Mouse (Mus musculus) urinary bladder, postnatal 25 days (tissue): ENCODE measurements around the gene Gm13084.
"Not testable (repeated sequence)": the region's sequence is repeated elsewhere in the genome, so short reads cannot be mapped to it uniquely, and the experiment has no call there.

ENCODE experiments used
- DNase-seq: peaks from one replicate; pipeline ENCODE4 v3.0.0; 2022; ENCODE audit warnings: low spot score

Gene Gm13084

DNA sequence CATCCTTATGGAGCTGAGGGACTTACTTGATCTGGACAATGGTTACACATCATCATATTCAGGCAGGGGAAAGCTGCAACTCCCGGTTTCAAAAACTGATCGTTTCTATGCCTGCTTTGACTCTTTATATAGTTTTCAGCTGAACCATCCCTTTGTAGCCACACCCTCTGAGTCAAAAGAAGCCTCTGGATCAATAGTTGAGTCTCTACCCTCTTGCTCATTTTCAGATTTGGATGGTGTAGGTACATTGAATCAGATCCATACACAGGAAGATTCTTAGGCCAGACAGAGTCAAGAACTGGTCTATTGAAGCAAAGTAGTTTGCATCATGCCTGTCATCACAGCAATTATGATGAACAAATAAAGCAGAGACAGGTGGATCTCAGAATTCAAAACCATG lies at the start of gene Gm13084:
TSS of gene Gm13084 (minus strand) at position 101 of the 400 bp plus-strand sequence.
- no peak for DNase-seq

DNA sequence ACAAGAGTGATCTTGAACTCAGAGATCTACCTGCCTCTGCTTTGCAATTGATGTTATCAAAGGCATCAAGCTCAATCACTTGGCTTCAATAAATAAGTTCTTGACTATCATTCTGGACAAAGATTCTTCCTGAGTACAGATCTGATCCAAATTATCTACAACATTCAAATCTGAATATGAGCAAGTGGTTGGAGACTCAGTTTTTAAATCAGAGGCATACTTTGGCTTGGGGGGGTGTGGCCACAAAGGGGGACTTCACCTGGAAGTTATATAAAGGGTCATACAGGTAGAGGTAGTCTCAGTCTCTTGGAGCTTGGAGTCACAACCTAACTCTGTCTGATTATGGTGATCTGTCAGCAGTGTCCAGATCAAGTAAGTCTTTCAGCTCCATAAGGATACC lies 30.3 kb upstream of the Gm13084 start, which contains the start of gene Gm13103:
TSS of gene Gm13103 (plus strand) at position 301 of the 400 bp plus-strand sequence.
- not testable (repeated sequence) for DNase-seq

DNA sequence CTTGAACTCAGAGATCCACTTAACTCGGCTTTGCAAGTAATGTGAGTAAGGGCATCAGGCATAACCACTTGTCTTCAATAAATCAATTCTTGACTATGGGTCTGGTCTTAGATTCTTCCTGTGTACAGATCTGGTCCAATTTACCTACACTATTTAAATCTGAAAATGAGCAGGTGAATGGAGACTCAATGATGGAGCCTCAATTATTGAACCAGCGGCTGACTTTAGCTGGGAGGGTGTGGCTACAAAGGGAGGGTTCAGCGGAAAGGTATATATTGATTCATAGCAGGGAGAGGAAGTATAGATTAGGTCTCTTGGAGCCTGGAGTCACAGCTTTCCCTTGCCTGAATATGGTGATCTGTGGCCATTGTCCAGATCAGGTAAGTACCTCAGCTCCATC lies 26.8 kb downstream of the Gm13084 start, which contains the start of gene Gm13023:
TSS of gene Gm13023 (plus strand) at position 301 of the 400 bp plus-strand sequence.
- not testable (repeated sequence) for DNase-seq
